Mouse (Mus musculus) mouse embryonic stem cell (cell line): ENCODE measurements around the gene Olfr612.
"Not testable (repeated sequence)": the region's sequence is repeated elsewhere in the genome, so short reads cannot be mapped to it uniquely, and the experiment has no call there.

Experiments
- in situ Hi-C, 2 experiments: fragments of 300-500 bp; cut with MboI; formaldehyde crosslinking; loops; 1 replicate in 1 of 2; 3 replicates in 1 of 2; pipeline ENCODE4 v1.14.3; 2019 to 2020; ENCODE audit warnings: low sequenced_read_pairs in 2 of 2, low pct_unique_long_range_greater_than_20kb in 1 of 2, mixed read lengths in 1 of 2; ENCODE audit not compliant: unreplicated experiment in 1 of 2

Gene Olfr612

DNA sequence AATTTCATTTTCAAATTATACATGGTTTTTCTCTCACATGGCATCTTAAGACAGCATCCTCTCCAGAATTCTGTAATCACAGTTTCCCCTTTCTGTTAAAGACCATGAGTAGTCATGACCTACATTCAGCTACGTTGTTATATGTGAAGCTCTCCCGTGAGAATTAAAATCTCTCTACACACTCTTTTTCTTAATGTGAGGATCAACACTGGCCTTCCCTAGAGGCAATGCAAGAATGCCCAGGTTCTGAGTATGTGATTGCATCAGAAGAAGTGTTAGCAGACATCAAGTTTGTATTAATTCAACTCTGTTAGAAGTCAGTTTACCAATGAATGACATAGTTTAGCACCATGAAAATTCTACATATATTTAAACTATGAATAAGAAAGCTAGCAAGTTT lies at the start of gene Olfr612:
TSS of gene Olfr612 (minus strand) at position 101 of the 400 bp plus-strand sequence.
- in situ Hi-C loops = not testable (repeated sequence)

DNA sequence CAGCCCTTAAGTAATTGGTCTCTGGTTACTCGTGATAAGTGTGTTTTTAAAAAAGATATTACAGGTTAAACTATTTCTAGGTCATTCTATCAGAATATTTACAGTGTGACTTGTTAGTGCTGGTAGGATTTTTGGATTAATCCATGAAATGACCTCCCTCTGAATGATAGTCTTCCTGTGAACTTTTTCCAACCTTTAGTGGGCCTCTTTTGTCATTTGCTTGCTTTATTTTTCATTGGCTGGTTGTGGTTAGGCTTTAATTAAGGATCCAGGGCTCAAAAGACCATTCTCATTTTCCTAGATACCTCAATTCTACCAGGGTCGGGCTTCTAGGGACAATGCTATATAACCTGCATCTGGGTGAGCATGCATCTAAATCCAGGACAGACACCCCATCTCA lies 47.3 kb upstream of the Olfr612 start, which contains the start of gene Olfr618:
TSS of gene Olfr618 (plus strand) at position 301 of the 400 bp plus-strand sequence.
- in situ Hi-C loops = no loop called here

- in situ Hi-C loops = loop anchor here (5.0 kb wide), 1 partner anchor 105 kb away; no protein-coding TSS in a partner anchor
Measured at GRCm38 (mm10) chr7:103572761-103573160, 30.2 kb upstream of the Olfr612 start, which contains the start of gene Olfr617. Olfr617 (plus strand) TSS chr7:103573061.

- in situ Hi-C loops = no loop called here
Measured at GRCm38 (mm10) chr7:103569043-103569442, 26.5 kb upstream of the Olfr612 start, which contains the start of gene Olfr616. Olfr616 (minus strand) TSS chr7:103569143.

GRCm38 (mm10) chr7:103555779-103556178 lies 13.3 kb upstream of the Olfr612 start, which contains the start of gene Olfr615:
Olfr615 (plus strand) TSS chr7:103556079.
- in situ Hi-C loops = no loop called here

DNA sequence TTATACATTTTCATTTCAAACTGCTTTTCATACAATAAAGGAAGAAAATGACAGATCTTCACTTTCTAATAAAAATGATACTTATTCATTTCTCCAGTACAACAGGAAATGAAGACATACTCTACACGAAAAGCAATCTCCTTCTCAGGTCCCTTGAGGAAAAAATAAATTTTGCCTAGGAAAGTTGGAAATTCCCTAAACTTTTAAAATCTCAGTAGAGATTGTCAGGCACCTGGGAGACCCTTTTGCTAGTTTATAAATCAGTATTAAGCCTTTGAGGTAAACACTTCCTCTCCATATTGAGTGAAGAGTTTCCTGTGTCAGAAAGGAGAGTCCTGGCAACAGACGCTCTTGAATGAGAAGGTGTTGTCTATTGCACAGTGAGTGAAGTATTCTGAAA lies 5.3 kb upstream of the Olfr612 start, which contains the start of gene Olfr613:
TSS of gene Olfr613 (plus strand) at position 301 of the 400 bp plus-strand sequence.
- in situ Hi-C loops = no loop called here

DNA sequence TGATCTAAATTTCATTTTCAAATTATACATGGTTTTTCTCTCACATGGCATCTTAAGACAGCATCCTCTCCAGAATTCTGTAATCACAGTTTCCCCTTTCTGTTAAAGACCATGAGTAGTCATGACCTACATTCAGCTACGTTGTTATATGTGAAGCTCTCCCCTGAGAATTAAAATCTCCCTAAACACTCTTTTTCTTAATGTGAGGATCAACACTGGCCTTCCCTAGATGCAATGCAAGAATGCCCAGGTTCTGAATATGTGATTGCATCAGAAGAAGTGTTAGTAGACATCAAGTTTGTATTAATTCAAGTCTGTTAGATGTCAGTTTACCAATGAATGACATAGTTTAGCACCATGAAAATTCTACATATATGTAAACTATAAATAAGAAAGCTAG lies 21.8 kb downstream of the Olfr612 start, which contains the start of gene Olfr611:
TSS of gene Olfr611 (minus strand) at position 101 of the 400 bp plus-strand sequence.
- in situ Hi-C loops = not testable (repeated sequence)

DNA sequence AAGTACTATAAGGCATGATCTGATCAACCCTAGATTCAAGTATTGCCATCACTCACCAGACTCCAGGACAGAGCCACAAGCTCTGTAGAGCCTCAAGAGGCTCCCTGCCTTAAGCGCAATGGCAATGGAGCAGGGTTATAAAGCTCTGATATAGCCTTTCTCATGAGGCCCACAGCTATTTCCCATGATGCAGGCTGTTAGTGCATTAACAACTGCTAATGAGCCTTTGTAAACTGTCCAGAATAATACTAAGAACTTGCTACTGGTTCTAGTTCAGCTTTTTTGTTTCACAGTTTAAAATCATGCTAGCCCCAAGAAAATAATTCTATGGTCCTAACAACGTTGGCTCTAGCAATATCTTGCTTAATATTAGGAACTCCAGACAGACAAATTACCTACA lies 30.5 kb downstream of the Olfr612 start, which contains the start of gene Olfr610:
TSS of gene Olfr610 (minus strand) at position 101 of the 400 bp plus-strand sequence.
- in situ Hi-C loops = no loop called here

GRCm38 (mm10) chr7:103497962-103498361 lies 44.6 kb downstream of the Olfr612 start, which contains the start of gene Olfr609:
Olfr609 (minus strand) TSS chr7:103498062.
- in situ Hi-C loops = no loop called here
